In genomic region chr13:112292489-112292888, GRCm38 (mm10) we compare ENCODE assay signal across 13 mouse cellular contexts. TPM values are rescaled to one million over a fixed set of nuclear protein-coding genes. Genes with fewer than 3 reads are reported as not detected.
DNase-seq lines count a peak whose midpoint lies in the region; ATAC-seq lines count a peak whose summit lies in the region.
"Had no signal": no experiment of that assay in that cellular context is flagged by ENCODE, and none has a peak within 500 bp of the region (broad histone marks: within the 10 kb centered on the region; RNA-seq: fewer than 3 reads in every experiment).

No protein-coding gene starts in this region.

- no peak overlapping the region for H3K4me2 ChIP-seq in hindbrain, embryonic 11.5 days (replicated peaks; ENCODE audit: low read depth, low read length)

- H3K4me1 ChIP-seq in hindbrain, embryonic 11.5 days (replicated peaks; ENCODE audit: control insufficient read depth, insufficient read depth, low read length): no peaks in the 10 kb centered on the region

- 81% methylated on average over 4 of the region's 4 CpGs for WGBS in hindbrain, embryonic 11.5 days

- no peak overlapping the region for H3K9ac ChIP-seq in hindbrain, embryonic 11.5 days (ENCODE audit: low read depth, low read length)

- peak; percentile 22 for DNase-seq in adrenal gland, postnatal 14 days
- DNase-seq in adrenal gland, postnatal 4 days (ENCODE audit: low spot score in 2 of 2): no peak
- DNase-seq in T-cell, adult 2 months (ENCODE audit: low spot score): peak; percentile 45
- DNase-seq in layer of hippocampus, adult 9-10 months (ENCODE audit: low spot score): peak; percentile 45
- peak; percentile 52 for DNase-seq in right cerebral cortex, postnatal 14 days
- DNase-seq in c-Kit-positive CD71-positive TER-119-positive erythroid progenitor cells, embryonic 14.5 days (ENCODE audit: low spot score): no peak
- no peak for DNase-seq in urinary bladder, postnatal 10 days (ENCODE audit: low spot score)
- no peak for DNase-seq in hindbrain, embryonic 11.5 days (ENCODE audit: low spot score)
- DNase-seq: retina, postnatal 1 day had no signal

- H3K9me3 ChIP-seq in hindbrain, embryonic 11.5 days (ENCODE audit: control insufficient read depth, low read length): no peaks in the 10 kb centered on the region

- H3K27ac ChIP-seq in hindbrain, embryonic 11.5 days (ENCODE audit: low read depth, low read length): no peak overlapping the region
- H3K27ac ChIP-seq: kidney, postnatal 0 days had no signal

- no peak overlapping the region for H3K4me3 ChIP-seq in hindbrain, embryonic 11.5 days (ENCODE audit: low read depth, low read length)

- no peaks in the 10 kb centered on the region for H3K27me3 ChIP-seq in hindbrain, embryonic 11.5 days (ENCODE audit: control insufficient read depth, insufficient read depth, low read length)
- H3K27me3 ChIP-seq: Patski had no signal

- H3K36me3 ChIP-seq in hindbrain, embryonic 11.5 days (ENCODE audit: control insufficient read depth, insufficient read depth, low read length): no peaks in the 10 kb centered on the region

- no peak for ATAC-seq in hindbrain, embryonic 11.5 days (ENCODE audit: low FRiP score)
- ATAC-seq: forebrain, embryonic 14.5 days; midbrain, embryonic 16.5 days; Patski had no signal

RNA-seq across cellular contexts. Expression of gene Ankrd55, which starts 4.2 kb away (rescaled TPM):
- 3.8 and 4.4 TPM in 2 replicates for total RNA-seq in adrenal gland, postnatal 14 days (2021)
- 1 to 10 TPM; 3.6 to 4.3 TPM for total RNA-seq in adrenal gland, postnatal 4 days (2021)
- polyA plus RNA-seq in hindbrain, embryonic 11.5 days (2014; fragmentation: Nextera tagmentation; extraction: Ambion mirVana): 1.7 TPM in 2 replicates

Comparison
In these comparisons a context has a peak if more than half of its experiments do, and no peak if none do; other contexts are left out.
1. DNase-seq: peak in adrenal gland, postnatal 14 days (single experiment), T-cell, adult 2 months (single experiment), layer of hippocampus, adult 9-10 months (single experiment) and right cerebral cortex, postnatal 14 days (single experiment); none in adrenal gland, postnatal 4 days (0 of 2), c-Kit-positive CD71-positive TER-119-positive erythroid progenitor cells, embryonic 14.5 days (single experiment), urinary bladder, postnatal 10 days (single experiment) and hindbrain, embryonic 11.5 days (single experiment).